Mouse (Mus musculus) lung, postnatal 25 days (tissue): ENCODE data around the gene S100a3.
A peak's percentile ranks its signal among the peaks of the same experiment; 100 is the strongest.

Experiments
- DNase-seq: peaks from one replicate; pipeline ENCODE4 v3.0.0; 2022; ENCODE audit warnings: low spot score

The S100a3 gene

DNA sequence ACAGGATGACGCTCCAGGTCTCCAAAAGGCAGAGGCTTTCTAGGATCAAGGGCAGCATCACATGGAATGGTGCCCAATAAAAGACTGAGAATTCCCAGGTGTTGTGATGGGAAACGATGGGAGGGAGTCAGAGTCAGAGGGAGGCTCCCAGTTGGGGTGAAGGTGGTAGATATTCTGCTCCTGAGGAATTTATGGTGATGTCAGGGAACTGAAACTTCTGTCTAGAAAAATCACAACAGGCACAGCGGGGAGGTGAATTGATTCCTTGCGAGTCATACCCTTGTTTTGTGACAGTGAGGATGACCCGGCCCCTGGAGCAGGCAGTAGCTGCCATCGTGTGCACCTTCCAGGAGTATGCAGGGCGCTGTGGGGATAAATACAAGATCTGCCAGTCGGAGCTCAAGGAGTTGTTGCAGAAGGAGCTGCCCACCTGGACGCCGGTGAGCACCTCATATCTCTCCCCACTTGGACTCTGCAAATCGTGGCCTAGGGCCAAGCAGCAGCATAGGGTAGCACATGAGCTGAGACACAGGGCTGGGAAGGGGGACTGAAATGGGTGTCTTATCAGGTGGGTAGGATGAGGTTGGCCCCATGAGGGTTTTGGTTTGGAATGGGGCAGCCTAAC lies 41.2 kb downstream of the S100a3 start, which contains the start of gene Gm42674:
Gm42674 (plus strand) TSS at position 419 of the 625 bp plus-strand sequence.
- DNase-seq: no peak

DNA sequence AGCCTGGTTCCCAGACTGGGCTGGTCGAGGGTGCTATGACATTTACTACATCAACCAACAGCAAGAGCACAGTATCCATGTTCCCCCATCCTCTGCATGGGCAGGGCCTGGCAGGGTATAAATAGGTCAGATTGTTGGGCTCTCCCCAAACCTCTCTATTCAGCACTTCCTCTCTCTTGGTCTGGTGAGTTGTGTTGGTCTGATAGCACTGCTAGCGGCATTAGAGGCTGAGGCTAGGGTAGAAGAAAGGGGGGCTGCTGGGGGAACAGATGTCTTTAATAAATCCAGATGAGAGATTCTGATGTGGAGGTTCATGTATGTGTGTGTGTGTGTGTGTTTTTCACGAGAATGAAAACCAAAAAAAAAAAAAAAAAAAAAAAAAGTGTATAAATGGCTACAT lies 43.2 kb downstream of the S100a3 start, which contains the start of gene S100a4:
S100a4 (plus strand) TSS at position 149 of the 400 bp plus-strand sequence.
- no peak for DNase-seq

DNA sequence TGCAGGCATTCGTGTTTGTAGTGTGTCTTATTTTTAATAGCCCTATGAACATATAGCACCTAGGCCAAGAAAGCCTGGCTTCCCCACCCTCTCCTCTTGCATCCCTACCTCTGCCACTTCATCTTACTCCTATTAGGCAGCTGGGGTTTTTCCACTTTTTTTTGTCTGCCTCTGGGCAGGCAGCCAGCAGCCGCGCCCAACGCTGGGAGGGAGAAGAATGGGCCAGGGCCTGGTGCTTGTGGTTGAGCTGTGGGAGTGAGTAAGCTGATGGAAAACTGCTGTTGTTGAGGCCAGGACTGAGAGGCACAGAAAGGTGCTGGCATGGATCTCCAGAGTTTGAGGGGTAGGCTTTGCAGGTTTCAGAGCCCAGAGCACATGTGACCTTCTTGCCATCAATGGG lies 44.0 kb downstream of the S100a3 start:
- DNase-seq: peak; percentile 85

DNA sequence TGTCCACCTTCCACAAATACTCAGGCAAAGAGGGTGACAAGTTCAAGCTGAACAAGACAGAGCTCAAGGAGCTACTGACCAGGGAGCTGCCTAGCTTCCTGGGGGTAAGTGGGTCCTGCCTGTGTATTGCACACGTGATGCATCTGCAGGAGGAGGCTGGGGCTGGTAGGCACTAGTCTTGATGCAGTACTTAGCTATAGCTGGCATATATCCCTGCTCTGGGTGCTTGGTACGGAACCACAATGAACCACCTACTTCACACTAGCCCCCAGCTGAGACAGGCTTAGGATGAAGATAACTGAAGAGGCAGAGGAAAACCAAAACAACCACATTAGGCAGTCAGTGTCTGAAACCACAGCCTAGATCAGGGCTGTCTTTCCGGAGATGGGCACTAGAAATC lies 44.7 kb downstream of the S100a3 start:
- no peak for DNase-seq

DNA sequence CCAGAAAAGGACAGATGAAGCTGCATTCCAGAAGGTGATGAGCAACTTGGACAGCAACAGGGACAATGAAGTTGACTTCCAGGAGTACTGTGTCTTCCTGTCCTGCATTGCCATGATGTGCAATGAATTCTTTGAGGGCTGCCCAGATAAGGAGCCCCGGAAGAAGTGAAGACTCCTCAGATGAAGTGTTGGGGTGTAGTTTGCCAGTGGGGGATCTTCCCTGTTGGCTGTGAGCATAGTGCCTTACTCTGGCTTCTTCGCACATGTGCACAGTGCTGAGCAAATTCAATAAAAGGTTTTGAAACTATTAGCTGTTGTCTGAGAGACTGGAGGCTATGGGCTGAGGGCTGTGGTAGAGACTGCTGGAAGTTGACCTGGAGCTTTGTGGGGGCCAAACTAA lies 45.4 kb downstream of the S100a3 start:
- no peak for DNase-seq

DNA sequence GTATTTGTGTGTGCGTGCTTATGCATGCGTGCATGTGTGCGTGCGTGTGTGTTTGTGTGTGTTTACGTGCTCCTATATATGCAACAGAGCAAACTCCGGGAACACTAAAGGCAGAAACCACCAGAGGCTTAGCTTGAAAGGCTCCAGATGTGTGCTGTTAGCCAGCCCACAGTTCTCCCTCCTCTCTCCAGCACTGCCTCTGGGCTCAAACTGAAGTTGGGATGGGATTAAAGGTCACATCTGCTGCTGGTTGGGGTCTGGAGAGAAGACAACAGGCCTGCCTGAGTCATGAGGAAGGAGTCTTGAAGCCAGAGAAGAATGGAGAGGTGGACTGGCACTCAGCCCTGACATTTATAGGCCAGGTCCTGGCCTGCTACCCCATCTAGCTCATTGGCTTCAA lies 45.8 kb downstream of the S100a3 start:
- no peak for DNase-seq

DNA sequence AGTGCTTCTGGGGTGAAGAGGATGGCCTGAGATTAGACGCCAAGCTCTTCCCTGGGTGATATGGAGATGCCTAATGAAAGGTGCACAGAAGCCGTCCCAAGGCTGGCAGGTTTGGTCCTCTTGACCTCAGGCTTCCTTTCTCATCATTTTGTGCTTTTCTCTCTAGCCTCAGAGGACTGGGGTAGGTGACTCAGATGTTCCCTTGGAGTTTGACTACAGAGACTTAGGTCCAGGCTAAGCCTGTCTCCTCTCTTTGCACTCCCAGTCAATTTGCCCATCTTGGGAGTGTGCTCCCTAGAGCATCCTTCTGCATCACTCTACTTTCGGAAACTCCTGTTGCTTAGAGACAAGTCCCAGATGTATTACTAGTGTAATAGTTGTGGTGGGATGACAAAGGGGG lies 47.0 kb downstream of the S100a3 start:
- no peak for DNase-seq

DNA sequence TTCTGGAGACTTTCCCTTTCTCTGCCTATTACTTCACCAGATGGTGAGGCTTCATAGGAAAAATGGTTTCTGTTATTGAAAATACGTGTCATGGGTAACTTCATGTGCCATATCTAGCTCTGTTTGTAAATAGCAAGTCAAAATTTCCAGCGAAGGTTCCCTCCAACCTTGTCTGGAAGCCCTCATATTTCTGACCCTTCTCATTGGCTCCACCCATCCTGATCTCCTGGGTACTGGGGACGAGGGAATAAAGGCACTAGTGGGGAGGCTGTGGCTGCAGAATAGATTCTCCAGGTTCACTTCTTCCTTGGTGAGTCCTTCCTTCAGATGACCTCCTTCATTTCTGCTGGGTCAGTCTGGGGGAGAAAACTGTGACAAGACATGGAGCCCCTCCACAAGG lies 47.8 kb downstream of the S100a3 start, which contains the start of gene S100a5:
S100a5 (plus strand) TSS at position 301 of the 400 bp plus-strand sequence.
- no peak for DNase-seq

DNA sequence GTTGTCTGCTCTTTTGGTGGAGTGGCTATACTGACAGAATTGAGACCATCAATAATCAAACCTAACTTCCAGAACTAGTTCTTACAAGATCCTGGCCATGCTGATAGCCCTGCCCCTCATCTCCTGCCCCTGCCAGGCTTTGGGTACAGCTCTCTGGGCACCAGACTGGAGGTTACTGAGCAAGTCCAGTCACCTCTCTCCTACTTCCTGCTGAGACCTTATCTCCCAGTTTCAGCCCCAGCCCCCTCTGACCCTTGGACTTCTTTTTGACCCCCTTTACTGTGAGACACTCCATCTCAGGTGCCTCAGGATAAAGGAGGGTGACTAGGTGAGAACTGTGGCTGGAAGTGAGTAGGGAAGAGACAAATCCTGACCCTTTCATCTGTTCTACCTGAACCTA lies 48.7 kb downstream of the S100a3 start:
- DNase-seq: no peak

DNA sequence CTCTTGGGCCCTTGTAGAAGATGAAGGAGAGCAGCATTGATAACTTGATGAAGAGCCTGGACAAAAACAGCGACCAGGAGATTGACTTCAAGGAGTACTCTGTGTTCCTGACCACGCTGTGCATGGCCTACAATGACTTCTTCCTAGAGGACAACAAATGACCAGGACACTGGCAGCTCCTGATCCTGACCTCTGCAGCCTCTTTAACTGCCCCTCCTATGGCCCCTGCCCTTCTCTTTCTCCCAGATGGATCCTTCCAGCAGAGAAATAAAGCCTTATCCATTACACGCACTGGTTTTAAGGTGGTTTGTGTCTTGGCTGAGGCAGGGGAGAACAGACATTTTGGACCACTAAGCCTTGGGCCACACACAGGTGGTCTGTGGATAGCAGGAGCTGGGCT lies 51.1 kb downstream of the S100a3 start:
- DNase-seq: no peak

DNA sequence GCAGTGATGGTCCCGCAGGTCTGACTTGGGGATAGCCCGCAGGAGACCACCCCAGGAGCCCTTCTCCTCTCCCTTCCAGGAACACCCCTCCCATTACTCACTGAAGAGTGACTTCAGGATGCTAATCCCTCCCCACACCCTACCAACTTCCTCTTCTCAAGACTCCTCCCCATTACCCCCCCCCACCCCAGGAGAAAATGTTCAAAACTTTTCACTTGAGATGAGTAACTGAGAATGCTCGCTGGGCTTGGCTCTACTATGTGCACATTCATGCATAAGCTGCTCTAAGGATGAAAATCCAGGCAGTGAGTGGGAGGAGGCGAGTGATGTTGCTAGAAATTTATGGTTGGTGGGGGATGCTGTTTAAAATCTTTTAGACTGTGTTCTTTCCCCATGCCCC lies 51.7 kb downstream of the S100a3 start:
- DNase-seq: no peak

DNA sequence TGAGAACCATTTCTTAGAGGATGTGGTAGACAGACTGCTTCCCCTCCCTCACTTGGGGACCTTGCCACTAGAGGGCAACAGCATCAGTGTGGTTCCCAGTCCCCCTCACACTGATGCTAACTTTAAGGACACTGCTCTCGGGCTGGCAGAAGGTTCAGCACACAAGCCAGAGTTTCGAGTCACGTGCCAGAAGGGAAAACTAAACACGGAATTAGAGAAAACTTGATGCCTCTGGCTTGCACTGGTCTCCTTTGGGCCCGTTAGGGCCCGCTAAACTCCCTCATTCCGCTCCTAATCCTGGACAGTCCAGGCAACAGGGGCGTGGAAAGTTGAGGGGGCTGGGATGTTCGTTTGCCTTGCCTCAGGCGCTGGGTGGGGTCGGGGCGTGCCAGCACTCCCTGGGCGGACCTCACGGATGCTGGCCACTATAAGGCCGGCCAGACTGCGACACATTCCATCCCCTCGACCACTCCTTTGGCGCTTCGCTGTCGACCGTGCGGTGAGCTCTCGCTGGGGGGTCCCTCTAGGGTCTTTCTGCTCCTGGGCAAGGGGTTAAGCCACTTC lies 52.4 kb downstream of the S100a3 start, which contains the start of gene S100a6:
S100a6 (plus strand) TSS at position 155 of the 564 bp plus-strand sequence.
- peak; percentile 78 for DNase-seq

DNA sequence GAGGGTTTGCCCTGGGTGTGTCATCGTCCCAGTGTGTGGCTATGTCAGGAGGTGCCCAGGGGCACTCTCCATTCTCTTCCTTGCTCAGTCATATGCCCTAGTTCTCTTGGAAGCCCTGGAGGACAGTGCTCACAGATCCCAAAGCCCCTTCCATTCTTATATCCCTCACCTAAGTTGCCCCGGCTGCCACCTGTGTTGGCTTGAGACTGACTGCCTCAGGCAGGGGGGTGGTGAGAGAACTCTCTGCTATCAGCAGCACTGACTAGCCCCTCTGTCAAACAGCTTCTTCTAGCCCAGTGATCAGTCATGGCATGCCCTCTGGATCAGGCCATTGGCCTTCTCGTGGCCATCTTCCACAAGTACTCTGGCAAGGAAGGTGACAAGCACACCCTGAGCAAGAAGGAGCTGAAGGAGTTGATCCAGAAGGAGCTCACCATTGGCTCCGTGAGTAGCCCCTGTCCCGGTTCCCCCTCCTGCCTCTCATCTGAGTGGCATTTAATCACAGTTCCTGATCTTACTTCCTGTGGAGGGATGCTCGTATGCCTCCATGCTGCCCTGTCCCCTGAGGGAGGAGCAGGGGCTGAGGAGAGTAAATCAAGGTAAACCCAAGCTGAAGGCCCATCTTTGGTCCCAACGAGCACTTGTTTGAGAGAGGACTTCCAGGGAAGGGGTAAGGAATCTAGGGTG lies 53.2 kb downstream of the S100a3 start:
- no peak for DNase-seq

DNA sequence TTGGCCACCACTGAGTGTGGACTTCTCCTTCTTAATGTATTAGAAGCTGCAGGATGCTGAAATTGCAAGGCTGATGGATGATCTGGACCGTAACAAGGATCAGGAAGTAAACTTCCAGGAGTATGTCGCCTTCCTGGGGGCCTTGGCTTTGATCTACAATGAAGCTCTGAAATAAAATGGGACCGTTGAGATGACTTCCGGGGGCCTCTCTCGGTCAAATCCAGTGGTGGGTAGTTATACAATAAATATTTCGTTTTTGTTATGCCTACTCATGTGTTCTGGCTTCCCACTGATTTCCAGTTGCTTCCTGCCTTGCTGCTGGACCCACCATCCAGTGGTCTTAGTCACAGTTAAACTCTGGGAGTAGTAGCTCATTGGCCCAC lies 53.8 kb downstream of the S100a3 start:
- DNase-seq: no peak

DNA sequence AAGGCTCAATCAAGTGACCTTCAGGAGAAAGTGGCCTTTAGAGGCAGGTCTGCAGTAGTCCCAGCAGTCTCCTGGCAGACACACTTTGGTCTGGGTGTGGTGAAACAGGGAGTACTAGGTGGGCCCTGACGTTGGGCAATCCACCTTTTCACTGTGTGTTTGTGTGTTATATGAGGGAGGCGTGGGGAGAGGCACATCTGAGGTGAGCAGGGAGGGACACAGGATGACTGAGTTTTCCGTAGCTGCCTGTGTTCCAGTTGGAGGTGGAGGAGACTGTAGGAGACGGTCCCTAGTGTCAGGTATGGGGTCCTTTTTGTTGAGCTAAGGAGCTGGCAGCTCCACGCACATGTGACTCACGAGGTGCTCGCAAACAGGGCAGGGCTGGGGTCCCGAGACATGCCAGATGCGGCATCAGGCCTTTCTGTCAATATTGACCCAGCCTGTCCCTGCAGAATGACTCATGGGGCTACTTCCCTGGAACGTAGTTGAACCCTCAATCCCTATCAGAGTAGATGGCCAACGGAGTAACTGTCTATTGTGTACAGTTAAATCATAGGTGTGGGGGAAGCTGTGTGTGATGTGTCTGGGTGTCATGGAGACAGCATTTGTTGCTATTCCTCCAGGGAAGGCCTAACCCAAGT lies 54.4 kb downstream of the S100a3 start:
- no peak for DNase-seq

DNA sequence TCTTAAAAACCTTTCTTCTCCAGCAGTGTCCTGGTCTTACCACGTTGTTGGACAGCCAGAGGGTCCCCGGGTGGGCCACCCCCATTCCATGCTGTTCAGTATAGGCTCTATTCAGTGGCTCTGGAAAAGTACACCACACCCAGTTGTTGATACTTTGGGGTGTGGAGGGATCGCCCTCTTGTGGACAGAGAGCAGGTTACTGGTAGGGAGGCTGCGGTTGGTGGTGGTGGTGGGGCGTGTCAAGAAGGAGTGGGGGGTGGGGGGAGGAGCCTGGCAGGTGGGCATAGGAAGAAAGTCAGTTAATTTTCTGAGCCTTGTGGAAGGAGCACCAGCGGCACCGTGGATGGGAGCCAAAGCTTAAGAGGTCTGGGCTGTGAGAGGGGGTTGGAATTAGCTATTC lies 55.0 kb downstream of the S100a3 start:
- DNase-seq: peak; percentile 89

DNA sequence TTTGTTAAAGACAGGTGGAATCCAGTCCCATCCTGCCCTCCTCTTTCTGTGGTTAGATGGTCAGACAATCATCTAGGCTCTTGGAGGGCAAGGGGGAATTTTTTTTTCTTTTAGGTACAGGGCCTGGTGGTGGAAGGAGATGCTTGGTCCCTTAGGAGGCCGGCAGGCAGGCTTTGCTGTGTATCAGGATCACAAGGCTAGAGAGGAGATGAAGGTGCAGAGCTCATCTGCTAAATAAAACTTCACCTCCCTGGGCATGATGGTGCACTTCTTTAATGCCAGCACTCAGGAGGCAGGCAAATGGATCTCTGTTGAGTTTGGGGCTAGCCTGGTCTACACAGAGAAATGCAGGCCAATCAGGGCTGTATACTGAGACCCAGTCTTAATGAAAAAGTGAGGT lies 55.5 kb downstream of the S100a3 start:
- DNase-seq: no peak

DNA sequence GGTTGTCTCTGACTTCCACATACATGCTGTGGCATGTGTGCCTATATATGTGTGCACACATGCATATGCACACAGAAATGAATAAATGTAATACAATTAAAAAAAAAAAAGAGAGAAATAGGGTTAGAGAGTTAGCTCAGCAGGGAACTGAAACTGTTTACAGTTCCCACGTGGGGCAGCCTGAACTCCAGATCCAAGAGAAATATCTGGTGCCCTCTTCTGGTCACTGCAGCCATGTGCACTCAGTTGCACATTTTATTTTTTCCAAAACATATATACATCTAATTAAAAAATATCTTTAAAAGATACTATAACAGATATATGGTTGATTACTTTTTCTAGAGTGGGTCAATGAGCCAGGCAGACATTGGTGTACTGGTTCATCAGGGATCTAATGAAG lies 57.2 kb downstream of the S100a3 start:
- no peak for DNase-seq

DNA sequence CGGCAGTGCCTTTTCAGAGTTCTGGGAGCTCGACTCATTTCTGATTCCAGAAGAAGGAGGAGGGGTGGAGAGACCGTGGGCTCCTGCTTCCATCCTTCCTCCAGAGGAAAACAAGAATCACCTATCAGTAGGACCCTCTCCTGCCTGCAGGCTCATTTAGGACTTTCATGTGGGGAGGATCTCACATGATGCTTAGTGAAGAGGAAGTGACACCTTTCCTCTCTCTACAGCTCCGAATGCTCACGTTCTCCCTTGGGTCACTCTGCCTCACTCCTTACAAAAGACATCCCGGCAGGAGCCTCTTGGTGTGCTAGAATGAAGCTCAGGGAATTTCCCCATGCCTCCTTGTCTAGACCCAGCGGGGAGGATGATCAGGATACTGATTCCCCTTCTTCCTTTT lies 61.2 kb downstream of the S100a3 start:
- DNase-seq: no peak

DNA sequence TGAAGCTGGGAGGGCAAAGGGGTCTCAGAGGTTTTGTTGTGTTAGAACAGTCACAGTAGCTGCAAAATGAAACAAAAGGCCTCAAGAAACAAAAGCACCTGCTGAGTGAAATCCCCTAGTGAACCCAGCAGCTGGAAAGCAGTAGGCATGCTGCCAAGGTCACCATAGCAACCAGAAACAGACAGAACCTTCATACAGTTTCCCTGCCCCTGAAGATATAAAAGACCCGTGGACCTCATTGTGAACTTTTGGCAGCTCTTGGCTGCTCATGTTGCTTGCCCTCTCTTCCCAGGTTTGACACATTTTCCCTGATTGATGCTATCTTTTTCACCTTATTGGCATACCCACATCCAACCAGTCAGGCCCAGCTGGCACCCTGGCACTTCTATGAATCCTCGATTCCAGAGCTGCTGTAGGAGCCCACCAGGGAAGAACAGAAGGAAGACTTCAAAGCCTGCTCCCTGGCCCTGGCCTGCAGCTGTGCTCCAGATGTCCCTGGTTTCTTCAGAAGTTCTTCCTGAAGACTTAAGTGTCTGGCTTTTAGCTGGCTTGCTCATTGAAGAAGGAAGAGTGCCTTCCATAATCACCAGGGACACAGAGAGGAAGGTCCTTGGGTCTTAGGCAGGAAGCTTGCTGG lies 63.2 kb downstream of the S100a3 start:
- peak; percentile 64 for DNase-seq

DNA sequence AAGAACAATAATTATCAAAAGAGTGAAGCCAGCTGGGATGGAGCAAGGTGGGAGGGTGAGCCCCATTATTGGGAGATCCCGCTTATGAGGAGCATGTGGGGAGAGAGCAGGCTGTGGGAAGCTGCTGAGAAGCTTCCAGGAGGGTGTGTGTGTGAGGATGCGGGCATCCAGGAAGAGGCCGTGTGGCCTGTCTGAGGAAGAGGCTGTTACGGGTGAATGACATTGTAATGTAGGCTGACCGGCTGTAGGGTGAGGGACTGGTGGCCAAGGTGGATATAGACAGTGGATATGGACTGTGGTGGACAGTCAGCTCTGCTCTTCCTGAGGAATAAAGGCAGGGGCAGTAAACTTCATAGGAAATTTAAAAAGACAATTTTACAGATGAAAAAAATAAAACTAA lies 65.1 kb downstream of the S100a3 start:
- no peak for DNase-seq

DNA sequence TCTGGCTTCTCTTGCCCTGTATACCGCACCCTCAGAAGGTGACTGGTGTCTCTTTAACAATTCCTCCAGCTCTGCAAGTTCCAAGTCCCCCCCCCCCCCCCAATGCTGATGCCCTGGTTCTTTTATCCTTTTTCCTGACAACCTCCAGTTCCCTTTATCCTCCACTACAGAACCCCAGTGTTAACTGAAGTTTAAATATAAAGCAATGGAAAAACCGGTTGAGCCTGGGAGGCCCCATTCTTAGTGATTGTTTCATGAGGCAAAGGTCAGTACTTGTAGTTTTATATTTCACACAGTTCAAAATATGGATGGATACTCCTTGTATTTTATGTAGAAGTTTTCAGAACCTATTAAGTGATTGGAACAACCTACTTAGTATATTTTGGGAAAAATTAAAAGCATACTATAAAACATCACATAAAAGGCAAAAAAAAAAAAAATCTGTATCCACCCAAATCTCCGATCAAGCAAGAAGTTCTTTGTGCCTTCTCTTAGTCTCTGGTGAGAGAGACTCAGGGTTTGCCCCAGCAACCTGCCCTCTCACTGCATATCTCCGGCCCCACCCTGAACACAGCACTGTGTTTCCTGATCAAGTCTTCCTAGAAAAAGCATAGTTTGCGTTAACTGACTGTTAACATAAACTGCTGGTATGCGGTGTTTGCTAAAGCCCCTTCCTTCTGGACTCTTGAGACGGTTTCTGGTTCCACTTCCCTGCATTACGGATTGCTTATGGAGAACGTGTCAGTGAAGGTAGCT lies 66.1 kb downstream of the S100a3 start:
- DNase-seq: no peak
